In genomic region chr11:29560990-29561389, GRCm38 (mm10) we compare ENCODE assay signal across 20 mouse cellular contexts. TPM values are rescaled to one million over a fixed set of nuclear protein-coding genes. Genes with fewer than 3 reads are reported as not detected.
"Had no signal": no experiment of that assay in that cellular context is flagged by ENCODE, and none has a peak within 500 bp of the region (broad histone marks: within the 10 kb centered on the region; RNA-seq: fewer than 3 reads in every experiment).

No protein-coding gene starts in this region.

- ATAC-seq: hindbrain, embryonic 16.5 days; intestine, embryonic 16.5 days had no signal

- DNase-seq: gastrocnemius, postnatal 25 days; heart, adult 18-20 months; heart, postnatal 14 days; heart, postnatal 36 days; kidney, adult 11 months; kidney, adult 2 months; kidney, adult 9 months; kidney, postnatal 14 days; kidney, postnatal 36 days; liver; liver, embryonic 13.5 days had no signal

RNA-seq across cellular contexts. Expression of gene Clhc1, which starts 13.2 kb away (rescaled TPM):
- total RNA-seq: gastrocnemius, adult 18-20 months; gastrocnemius, adult 8-10 months; gastrocnemius, postnatal 25 days; granulocyte monocyte progenitor cell, adult 5-6 weeks; heart, adult 18-20 months; heart, adult 8-10 months; heart, postnatal 14 days; heart, postnatal 36 days had no signal
- polyA plus RNA-seq: hindbrain, embryonic 12.5 days; kidney, embryonic 15.5 days; large intestine, adult 2 months had no signal
